Mouse (Mus musculus) right cerebral cortex, postnatal 14 days (tissue): ENCODE data around the gene Ahsg.
"Not testable (repeated sequence)": the region's sequence is repeated elsewhere in the genome, so short reads cannot be mapped to it uniquely, and the experiment has no call there.

ENCODE experiments used
- DNase-seq: peaks from one replicate; pipeline ENCODE4 v3.0.0; 2022

Gene Ahsg

GRCm38 (mm10) chr16:22941825-22942476 lies 50.9 kb downstream of the Ahsg start:
- not testable (repeated sequence) for DNase-seq

DNA sequence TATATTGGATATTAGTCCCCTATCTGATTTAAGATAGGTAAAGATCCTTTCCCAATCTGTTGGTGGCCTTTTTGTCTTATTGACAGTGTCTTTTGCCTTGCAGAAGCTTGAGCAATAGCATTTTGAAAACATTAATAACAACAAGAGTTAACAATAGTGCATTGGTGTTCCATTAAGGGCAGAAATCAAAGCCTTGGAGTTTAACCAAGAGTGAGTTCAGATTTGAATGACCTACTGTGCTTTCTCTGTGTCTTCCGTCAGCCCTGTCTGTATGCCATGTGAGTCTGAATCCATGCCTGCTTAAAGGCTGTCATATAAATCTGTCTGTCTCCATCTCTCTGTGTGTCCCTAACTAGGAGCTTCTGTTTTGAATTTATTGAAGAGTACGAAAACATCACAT lies 56.3 kb downstream of the Ahsg start:
- DNase-seq: no peak
